Mouse (Mus musculus) thymus, adult 2 months (tissue): ENCODE results near the gene 1810065E05Rik. TPM values are rescaled to one million over a fixed set of nuclear protein-coding genes. Genes with fewer than 3 reads are reported as not detected.

Experiments
- DNase-seq: peaks from one replicate; pipeline ENCODE4 v3.0.0; 2021
- H3K27ac ChIP-seq: fragments of 200-500 bp; 2 replicates; pipeline ENCODE4 v1.5.1; 2012; ENCODE audit warnings: low read length, control low read depth; ENCODE audit not compliant: control insufficient read depth, insufficient read depth
- H3K27me3 ChIP-seq: fragments of 200-500 bp; 2 replicates; pipeline ENCODE4 v1.6.1; 2012; ENCODE audit warnings: mild to moderate bottlenecking, low read length, moderate library complexity, mixed read lengths; ENCODE audit not compliant: control insufficient read depth, insufficient read depth
- H3K36me3 ChIP-seq: fragments of 200-500 bp; 2 replicates; pipeline ENCODE4 v1.6.1; 2012; ENCODE audit warnings: mild to moderate bottlenecking, low read length, moderate library complexity; ENCODE audit not compliant: control insufficient read depth, insufficient read depth
- H3K4me1 ChIP-seq: fragments of 200-500 bp; replicated peaks from 2 replicates; pipeline ENCODE4 v1.6.1; 2012; ENCODE audit warnings: low read length; ENCODE audit not compliant: control insufficient read depth, insufficient read depth
- H3K4me3 ChIP-seq: fragments of 200-500 bp; 2 replicates; pipeline ENCODE4 v1.5.1; 2012; ENCODE audit warnings: mild to moderate bottlenecking, low read length, control low read depth, moderate library complexity; ENCODE audit not compliant: control insufficient read depth, insufficient read depth
- CTCF ChIP-seq: fragments of 200-500 bp; IDR thresholded peaks from 2 replicates; pipeline ENCODE4 v1.5.1; 2012; ENCODE audit warnings: mild to moderate bottlenecking, control low read depth, low read length, moderate library complexity, borderline replicate concordance; ENCODE audit not compliant: control insufficient read depth, poor library complexity, insufficient read depth; ENCODE audit errors: extremely low read depth
- POLR2A ChIP-seq: fragments of 200-500 bp; IDR thresholded peaks from 2 replicates; pipeline ENCODE4 v1.6.1; 2012; ENCODE audit warnings: mild to moderate bottlenecking, low read length, control low read depth, moderate library complexity; ENCODE audit not compliant: control insufficient read depth, poor library complexity, insufficient read depth; ENCODE audit errors: extremely low read depth
- WGBS: fragments of 180-500 bp; shearing (Covaris S2); methylation state at CpG from one replicate; pipeline ENCODE4 v1.1.7; 2018; 5-methylcytosine and 5-hydroxymethylcytosine counted together
- polyA plus RNA-seq: library from polyadenylated mRNA; depleted of rRNA; stranded (reverse); fragments of >200 nt; gene quantifications from 2 replicates; pipeline ENCODE4 v1.2.3, GENCODE M21; 2012

The 1810065E05Rik gene
- polyA plus RNA-seq, 1 experiment, result 0.92 TPM

DNA sequence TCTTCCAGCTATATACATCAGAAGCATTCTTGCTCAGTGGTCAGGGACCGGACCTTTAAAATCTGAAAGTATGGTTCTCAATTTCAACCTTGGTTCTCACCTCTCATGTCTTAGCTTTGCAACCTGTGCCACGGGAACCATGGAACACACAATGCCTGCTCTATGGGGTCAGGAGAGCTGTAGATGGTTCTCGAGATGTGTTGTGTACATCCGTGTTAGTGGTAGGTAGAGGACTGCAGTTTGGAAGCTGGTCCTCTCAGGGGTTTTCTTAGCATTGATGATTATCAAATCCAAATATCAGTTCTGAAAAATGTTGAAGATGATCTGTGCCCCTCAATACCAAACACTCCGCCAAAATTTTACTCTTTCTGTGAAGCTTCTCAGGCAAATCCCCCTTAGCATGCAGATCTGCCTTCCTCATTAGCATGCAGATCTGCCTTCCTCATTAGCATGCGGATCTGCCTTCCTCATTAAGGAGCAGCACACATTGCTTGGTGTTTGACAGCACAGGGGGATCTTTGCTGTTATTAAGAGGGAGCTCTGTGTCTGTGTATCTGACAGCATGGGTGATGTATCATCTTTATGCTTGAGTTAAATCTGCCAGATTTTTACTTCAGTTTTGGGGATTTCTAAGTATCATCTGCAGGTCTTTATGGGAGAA, 20.8 kb upstream of the 1810065E05Rik start:
- TF ChIP-seq POLR2A, result no peak
- no peak for TF ChIP-seq CTCF
- no peak for DNase-seq
- Histone ChIP-seq H3K36me3 (no peaks in the 10 kb centered on the region), H3K27me3 (no peaks in the 10 kb centered on the region), H3K4me3 (no peak overlapping the region), H3K4me1 (no peaks in the 10 kb centered on the region), H3K27ac (no peak overlapping the region)
- 65% methylated on average over 6 of the region's 6 CpGs for WGBS

DNA sequence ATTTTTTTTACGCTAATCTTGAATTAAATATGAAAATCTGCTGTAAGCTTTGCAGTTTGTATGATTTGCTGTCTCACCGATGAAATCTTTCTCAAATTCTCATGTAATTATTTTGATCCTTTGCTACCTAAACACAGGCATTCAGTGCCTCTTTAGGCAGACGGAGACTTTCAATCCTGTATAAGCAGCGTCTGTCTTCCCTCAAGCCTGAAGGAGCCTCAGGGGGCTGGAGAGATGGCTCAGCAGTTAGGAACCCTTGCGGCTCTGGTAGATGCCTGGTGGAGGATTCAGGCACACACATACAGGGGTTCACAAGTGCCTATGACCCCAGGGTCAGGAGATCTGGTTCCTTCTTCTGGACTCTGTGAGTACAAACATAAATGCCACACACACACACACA, 20.3 kb upstream of the 1810065E05Rik start:
- no peak for TF ChIP-seq CTCF
- TF ChIP-seq POLR2A, result no peak
- H3K27ac ChIP-seq, result no peak overlapping the region
- no peak overlapping the region for H3K4me3 ChIP-seq
- WGBS, result 74% methylated on average over 5 of the region's 5 CpGs
- H3K4me1 ChIP-seq, result no peaks in the 10 kb centered on the region
- no peak for DNase-seq
- no peaks in the 10 kb centered on the region for H3K27me3 ChIP-seq
- H3K36me3 ChIP-seq, result no peaks in the 10 kb centered on the region

DNA sequence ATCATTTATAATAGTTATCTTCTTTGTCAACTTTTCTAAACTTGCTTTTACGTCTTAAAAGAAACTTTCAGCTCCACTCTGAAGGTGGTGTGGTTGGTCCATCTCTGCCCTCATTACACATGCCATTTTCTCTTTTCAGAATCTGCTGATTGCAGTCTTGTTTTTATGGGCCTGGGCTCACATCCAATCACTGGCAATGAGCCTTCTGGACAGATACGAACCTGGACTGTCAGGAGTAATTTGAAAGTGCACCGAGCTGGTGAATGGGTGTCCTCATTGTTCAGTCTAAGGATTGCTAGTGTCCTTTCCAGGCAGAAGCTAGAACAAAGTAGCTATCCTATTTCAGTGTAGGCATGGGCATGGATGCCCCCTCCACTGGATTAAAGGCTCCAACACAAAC, 12.8 kb upstream of the 1810065E05Rik start:
- Histone ChIP-seq H3K4me1 (no peaks in the 10 kb centered on the region), H3K27ac (no peak overlapping the region), H3K4me3 (no peak overlapping the region), H3K27me3 (no peaks in the 10 kb centered on the region), H3K36me3 (no peaks in the 10 kb centered on the region)
- DNase-seq, result no peak
- TF ChIP-seq CTCF (no peak), POLR2A (no peak)
- WGBS, result 83% methylated on average over 3 of the region's 3 CpGs

DNA sequence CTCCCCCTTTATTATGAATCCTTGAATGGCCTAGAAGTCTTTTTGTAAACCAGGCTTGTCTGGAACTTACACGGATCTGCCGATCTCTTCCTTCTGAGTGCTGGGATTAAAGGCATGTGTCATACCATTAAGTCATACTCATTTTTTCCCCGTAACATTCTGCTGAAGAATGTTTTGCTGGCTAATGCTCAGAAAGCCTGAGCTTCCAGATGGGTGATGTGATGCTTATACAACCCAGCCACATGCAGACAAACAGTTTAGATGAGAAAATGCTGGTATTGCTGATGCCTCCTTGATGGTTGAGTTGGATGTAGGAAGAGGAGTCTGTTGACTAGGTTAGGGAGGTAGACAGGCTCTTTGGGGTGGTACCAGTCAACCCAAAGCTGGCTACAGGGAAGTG, 2.6 kb upstream of the 1810065E05Rik start:
- Histone ChIP-seq H3K4me1 (no peaks in the 10 kb centered on the region), H3K4me3 (no peak overlapping the region), H3K27ac (no peak overlapping the region), H3K27me3 (no peaks in the 10 kb centered on the region), H3K36me3 (no peaks in the 10 kb centered on the region)
- 82% methylated on average over 3 of the region's 3 CpGs for WGBS
- TF ChIP-seq POLR2A (no peak), CTCF (no peak)
- no peak for DNase-seq

DNA sequence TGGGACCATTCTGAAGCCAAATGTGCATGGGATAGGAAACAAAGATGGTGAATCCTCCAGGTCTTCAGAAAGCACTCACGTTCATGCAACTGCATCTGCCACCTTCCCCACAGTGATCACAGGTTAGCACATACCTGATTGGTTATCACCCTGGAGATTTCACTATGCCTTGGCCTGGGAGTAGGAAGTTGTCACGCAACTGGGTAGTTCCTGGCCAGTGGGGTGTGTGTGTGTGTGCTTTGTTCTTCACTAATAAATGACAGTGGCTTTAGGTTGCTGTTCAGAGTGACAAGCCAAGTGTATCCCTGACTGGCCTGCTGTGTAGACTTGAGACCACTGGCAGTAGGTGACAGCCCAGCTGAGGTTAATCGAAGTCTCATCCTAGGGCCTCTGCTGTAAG, 11.3 kb downstream of the 1810065E05Rik start, which contains the start of gene Gm12253:
Gene Gm12253, plus strand, starts transcription at position 301 of the 400 bp plus-strand sequence.
- Histone ChIP-seq H3K36me3 (no peaks in the 10 kb centered on the region), H3K4me3 (no peak within 1 kb of the TSS), H3K27me3 (no peaks in the 10 kb centered on the region), H3K27ac (no peak within 1 kb of the TSS), H3K4me1 (peaks cover 7% of the 10 kb centered on the region)
- TF ChIP-seq CTCF (no peak), POLR2A (no peak)
- DNase-seq, result no peak
- 88% methylated on average over 3 of the region's 3 CpGs for WGBS

DNA sequence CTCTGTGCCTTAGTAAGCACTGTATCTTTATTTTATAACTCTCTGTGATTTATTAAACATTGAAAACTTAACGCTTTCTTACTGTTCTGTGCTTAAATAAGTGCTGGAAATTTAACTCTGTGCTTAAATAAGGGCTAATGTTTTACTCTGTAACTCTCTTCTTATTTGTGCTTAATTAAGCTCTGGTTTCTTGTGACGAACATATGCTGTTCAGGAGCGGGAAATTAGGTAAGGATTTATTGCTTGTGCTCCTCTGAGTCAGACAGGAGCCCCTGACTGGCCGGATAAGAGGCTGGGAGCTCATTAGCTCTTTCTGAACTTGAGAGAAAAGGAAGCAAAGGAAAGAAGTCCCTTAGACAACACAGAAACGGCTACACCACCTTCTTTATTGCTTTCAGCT, 17.0 kb downstream of the 1810065E05Rik start:
- TF ChIP-seq CTCF (no peak), POLR2A (no peak)
- DNase-seq, result no peak
- Histone ChIP-seq H3K4me1 (peaks cover 10% of the 10 kb centered on the region), H3K4me3 (no peak overlapping the region), H3K27me3 (no peaks in the 10 kb centered on the region), H3K27ac (no peak overlapping the region), H3K36me3 (no peaks in the 10 kb centered on the region)
- 50% methylated on average over 5 of the region's 5 CpGs for WGBS

DNA sequence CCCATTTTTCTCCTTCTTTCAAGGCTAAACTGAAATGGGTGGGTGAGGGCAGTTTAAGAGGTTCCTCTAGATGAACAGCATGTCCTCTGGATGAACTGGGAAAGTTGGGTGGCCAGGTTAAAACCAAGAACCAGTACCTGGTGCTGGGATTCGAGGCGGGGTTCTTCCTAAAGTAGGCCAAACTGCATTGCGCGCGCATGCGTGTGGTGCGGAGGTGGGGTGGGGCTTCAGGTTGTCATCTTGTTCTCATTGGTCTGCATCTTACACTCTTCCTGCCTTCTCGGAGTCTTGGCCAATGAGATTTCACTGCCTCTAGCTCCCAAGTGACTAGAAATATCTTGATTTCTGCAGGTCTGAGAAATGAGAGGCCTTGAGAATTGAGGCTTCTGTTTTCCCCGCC, 31.8 kb downstream of the 1810065E05Rik start, which contains the start of gene Lypd9:
Gene Lypd9, minus strand, starts transcription at position 165 of the 400 bp plus-strand sequence.
- 97% methylated on average over 9 of the region's 9 CpGs for WGBS
- no peak within 1 kb of the TSS for H3K27ac ChIP-seq
- DNase-seq, result no peak
- TF ChIP-seq CTCF (no peak), POLR2A (no peak)
- no peaks in the 10 kb centered on the region for H3K36me3 ChIP-seq
- H3K27me3 ChIP-seq, result no peaks in the 10 kb centered on the region
- no peaks in the 10 kb centered on the region for H3K4me1 ChIP-seq
- H3K4me3 ChIP-seq, result no peak within 1 kb of the TSS
